Mouse (Mus musculus): ENCODE data around the gene Rnf145. TPM values are rescaled to one million over a fixed set of nuclear protein-coding genes. Genes with fewer than 3 reads are reported as not detected.
"Not testable (repeated sequence)": the region's sequence is repeated elsewhere in the genome, so short reads cannot be mapped to it uniquely, and the experiment has no call there.

The Rnf145 gene
- total RNA-seq, 2 experiments from 2014 or later, result 95.9 to 106 TPM

GRCm38 (mm10) chr11:44548816-44549215 lies 30.1 kb downstream of the Rnf145 start:
- DNase-seq (ENCODE audit: extremely low spot score in 1 of 2, low spot score in 2 of 2), result no peak
- intact Hi-C loops (cut with DNase I), result no loop called here

DNA sequence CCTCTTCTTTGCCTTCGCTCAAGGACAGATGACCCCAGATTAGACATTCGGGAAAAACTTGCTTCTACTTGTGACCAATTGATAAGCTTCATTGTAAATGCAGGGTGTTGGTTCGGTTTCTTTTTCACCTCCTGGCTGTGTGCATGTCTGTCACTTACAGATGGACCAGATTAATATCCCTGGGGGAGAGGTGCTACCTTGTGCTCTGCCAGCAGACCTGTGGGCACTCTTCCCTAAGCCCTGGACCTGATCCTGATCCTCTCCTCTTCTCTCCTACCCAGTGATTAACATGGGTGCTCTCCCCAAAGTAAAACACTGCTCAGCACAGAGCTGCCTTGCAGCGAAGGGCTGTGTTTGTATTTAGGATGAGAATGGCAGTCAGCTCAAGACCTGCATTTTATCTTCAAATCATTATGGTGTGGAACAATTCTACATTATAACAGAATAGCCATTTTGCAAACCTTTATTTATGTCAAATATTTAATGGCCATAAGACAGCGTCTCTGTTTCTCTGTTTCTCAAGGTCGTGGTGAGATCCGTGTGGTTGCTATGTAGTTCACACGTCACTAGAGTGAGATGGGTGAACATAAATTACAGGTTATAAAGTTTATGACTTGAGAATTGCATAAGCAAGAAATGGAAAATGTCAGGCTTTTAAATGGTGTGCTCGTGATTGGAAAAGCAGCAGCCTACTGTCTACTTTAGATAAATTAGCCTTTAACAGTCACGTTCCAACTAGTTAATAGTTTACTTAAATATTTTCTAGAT lies 30.9 kb downstream of the Rnf145 start:
- no peak for DNase-seq (ENCODE audit: extremely low spot score in 1 of 2, low spot score in 2 of 2)

DNA sequence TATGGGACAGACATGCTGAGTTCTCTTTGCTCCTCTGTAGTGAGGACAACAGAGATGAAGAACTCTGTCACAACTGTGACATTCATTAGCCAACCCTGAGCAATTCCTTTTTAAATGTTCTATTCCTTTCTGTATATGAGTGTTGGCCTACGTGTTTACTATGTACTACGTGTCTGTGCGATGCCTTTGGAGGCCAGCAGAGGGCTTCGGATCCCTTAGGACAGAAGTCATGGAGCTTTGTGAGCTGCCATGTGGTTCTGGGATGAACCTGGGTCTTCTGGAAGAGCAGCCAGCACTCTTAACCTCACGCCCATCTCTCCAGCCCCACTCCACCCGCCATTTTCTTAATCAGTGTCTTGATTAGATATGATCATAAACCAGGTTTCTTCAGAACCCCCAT lies 32.2 kb downstream of the Rnf145 start:
- intact Hi-C loops (cut with DNase I), result no loop called here
- DNase-seq (ENCODE audit: extremely low spot score in 1 of 2, low spot score in 2 of 2), result no peak

More for the DNA sequence above, 30.9 kb downstream of the Rnf145 start:
- intact Hi-C loops (cut with DNase I), result no loop called here

- intact Hi-C loops (cut with DNase I), result no loop called here
- no peak for DNase-seq (ENCODE audit: extremely low spot score in 1 of 2, low spot score in 2 of 2)
Observed at GRCm38 (mm10) chr11:44554339-44554738, 35.6 kb downstream of the Rnf145 start.

GRCm38 (mm10) chr11:44558521-44558920 lies 39.8 kb downstream of the Rnf145 start:
- intact Hi-C loops (cut with DNase I), result no loop called here
- DNase-seq (ENCODE audit: extremely low spot score in 1 of 2, low spot score in 2 of 2), result no peak

- intact Hi-C loops (cut with DNase I), result no loop called here
- DNase-seq (ENCODE audit: extremely low spot score in 1 of 2, low spot score in 2 of 2), result no peak
Observed at GRCm38 (mm10) chr11:44559466-44559865, 40.7 kb downstream of the Rnf145 start.

DNA sequence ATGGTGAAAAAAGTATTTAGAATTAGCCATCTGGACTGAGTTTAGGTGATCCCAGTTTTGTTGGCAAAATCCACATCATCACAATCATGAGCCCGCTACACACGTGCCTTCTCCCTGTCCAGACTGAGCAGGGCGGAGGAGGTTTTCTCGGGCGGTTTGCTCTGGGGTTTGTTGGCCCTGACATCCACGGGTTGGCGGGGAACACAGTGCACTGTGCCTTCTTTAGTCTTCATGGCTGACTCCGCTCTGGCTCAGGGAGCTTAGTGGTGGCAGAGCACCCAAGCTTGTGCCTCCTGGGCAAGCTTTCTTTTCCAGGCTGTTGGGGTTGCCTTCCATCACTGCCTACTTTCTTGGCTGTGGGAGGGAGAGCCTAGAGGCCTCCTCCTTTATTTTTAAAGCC lies 41.6 kb downstream of the Rnf145 start:
- DNase-seq (ENCODE audit: extremely low spot score in 1 of 2, low spot score in 2 of 2), result no peak
- intact Hi-C loops (cut with DNase I), result no loop called here

DNA sequence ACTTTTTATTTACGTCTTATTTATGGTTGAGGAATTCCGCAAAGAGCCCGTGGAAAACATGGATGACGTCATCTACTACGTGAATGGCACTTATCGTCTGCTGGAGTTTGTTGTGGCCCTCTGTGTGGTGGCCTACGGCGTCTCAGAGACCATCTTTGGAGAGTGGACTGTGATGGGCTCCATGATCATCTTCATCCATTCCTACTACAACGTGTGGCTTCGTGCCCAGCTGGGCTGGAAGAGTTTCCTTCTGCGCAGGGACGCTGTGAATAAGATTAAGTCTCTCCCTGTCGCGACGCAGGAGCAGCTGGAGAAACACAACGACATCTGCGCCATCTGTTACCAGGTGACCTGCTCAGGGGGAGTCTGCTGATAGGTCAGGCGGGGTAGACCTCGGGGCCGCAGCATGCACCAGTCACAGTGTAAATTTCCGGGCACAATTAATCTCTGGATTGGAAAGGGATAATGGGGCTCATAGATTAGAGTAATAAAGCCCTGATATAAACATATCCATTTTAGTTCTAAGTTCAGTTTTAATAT lies 42.8 kb downstream of the Rnf145 start:
- intact Hi-C loops (cut with DNase I), result no loop called here
- no peak for DNase-seq (ENCODE audit: extremely low spot score in 1 of 2, low spot score in 2 of 2)

- intact Hi-C loops (cut with DNase I), result no loop called here
- DNase-seq (ENCODE audit: extremely low spot score in 1 of 2, low spot score in 2 of 2), result no peak
Observed at GRCm38 (mm10) chr11:44562389-44563135, 43.8 kb downstream of the Rnf145 start.

DNA sequence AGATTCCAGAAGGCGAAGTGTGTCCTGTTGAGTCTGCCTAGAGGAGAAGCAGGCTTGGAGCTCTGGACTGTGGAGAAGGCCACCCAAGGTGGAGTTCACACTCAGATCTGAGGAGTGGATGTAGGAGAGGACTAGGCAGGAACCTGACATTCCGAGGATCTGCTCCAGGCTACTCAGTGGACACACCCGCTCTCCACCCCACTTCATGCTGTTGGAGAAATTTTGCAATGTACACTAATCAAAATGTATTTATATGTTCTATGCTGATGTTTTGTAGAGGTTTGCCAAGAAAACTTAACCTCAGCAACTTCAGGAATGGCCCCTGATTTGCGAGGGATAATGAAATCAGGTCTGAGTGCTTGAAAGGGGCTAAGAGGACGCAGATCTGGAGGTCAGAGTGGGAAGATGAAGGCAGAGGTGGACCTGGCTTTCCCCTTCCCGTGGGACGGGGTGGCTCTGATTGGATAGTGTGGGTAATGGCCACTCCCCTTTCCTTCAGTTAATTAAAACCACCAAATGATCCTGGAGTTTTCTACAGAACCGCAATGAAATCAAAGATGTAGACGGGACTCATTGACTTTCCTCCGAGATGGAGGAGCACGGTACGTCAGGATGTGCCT lies 45.6 kb downstream of the Rnf145 start:
- no peak for DNase-seq (ENCODE audit: extremely low spot score in 1 of 2, low spot score in 2 of 2)
- intact Hi-C loops (cut with DNase I), result no loop called here

DNA sequence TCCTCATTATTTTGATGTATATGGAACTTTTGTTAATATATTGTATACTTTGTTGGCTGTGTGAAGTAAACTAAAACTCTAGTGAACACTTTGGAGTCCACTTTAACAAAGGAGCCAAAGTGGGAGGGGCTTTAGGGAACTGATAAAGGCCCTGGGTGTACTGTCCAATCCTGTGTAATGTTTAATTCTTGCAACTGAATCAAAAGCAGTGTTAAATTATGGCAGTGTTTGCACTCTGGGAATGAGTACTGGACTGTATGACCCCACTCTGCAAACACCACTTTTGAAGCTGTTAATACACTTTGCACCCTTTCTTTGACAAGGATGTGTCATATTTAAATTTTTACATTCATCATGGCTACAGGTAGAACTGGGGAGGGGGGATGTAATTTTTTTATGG lies 46.2 kb downstream of the Rnf145 start:
- no peak for DNase-seq (ENCODE audit: extremely low spot score in 1 of 2, low spot score in 2 of 2)
- intact Hi-C loops (cut with DNase I), result no loop called here

GRCm38 (mm10) chr11:44570336-44570735 lies 51.6 kb downstream of the Rnf145 start:
- DNase-seq (ENCODE audit: extremely low spot score in 1 of 2, low spot score in 2 of 2); intact Hi-C loops (cut with DNase I): not testable (repeated sequence)

- no peak for DNase-seq (ENCODE audit: extremely low spot score in 1 of 2, low spot score in 2 of 2)
- intact Hi-C loops (cut with DNase I), result no loop called here
Observed at GRCm38 (mm10) chr11:44572781-44573180, 54.0 kb downstream of the Rnf145 start.

DNA sequence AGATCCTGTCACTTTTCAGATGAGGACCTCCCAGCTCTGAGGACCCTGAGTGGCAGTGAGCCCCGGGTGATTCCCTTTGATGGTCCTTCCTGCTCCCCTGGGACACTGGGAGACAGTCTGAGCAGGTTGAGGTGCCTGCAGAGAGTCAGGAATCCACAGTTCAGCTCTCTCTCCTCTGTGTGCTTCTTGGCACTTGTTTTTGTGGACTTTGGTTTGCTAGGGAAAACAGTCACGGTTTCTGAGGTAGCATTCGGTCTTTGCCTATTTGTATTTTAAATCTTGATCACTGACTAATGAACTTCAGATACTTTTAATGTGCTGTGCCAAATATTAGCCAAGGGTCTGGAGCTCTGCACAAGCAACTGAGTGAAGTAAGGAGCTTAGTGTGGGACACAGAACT lies 54.6 kb downstream of the Rnf145 start:
- intact Hi-C loops (cut with DNase I), result no loop called here
- DNase-seq (ENCODE audit: extremely low spot score in 1 of 2, low spot score in 2 of 2), result no peak

DNA sequence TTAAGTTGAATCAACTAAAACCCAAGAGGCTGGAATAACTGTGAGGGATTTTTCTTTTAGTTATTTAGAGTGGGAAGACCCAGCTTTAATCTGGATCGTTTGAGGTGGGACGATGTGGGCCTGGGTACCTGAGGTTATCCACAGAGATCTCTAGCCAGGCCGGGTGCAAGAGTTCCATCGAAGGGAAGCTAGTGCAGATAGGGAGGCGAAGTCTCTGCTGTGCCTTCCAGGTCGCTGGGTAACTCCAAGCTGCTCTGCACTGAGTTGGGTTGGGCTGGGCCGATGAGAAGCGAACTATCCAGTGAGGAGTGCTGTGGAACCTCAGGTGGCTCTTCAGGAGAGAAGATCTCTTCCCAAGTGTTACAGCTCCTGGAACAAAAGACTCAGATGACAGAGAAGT lies 55.6 kb downstream of the Rnf145 start:
- DNase-seq (ENCODE audit: extremely low spot score in 1 of 2, low spot score in 2 of 2), result no peak
- intact Hi-C loops (cut with DNase I), result no loop called here

DNA sequence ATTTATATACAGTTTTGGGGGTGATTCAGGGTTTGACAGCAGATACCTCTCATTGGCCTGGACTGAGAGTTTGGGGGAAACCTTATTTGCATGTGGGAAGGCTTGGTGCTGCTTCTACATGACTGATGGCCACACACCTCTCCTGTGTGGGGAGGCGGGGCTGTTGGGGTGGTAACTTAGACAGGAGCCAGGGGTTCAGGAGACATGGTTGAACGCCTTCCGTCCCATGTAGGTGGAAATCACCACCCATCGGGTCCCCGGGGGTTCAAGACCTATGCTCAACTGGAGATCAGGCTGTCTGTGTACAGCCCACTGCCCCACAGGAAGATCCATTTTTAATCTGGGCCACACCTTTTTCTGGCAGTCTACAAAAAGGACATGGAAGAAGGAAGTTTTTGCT lies 56.1 kb downstream of the Rnf145 start:
- no peak for DNase-seq (ENCODE audit: extremely low spot score in 1 of 2, low spot score in 2 of 2)
- intact Hi-C loops (cut with DNase I), result no loop called here

GRCm38 (mm10) chr11:44577911-44578310 lies 59.1 kb downstream of the Rnf145 start:
- intact Hi-C loops (cut with DNase I), result no loop called here

DNA sequence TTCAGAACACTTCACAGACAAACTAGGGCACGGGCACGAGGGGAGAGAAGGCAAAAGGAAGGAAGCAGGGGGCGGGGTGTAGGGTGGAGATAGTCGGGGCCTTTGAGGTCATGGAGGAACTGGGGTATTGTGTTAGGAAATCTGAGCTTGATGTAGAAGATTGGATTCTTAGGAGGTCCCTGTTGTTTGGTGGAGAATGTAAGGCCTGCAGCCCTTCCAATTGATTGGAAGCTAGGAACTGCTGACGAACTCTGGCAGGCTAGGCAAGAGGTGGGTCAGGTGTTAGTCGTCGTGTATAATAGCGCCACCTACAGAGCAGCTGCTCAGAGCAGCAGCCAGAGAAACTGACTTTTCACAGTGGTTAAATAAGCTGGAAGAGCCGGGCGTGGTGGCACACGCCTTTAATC lies 62.5 kb downstream of the Rnf145 start:
- intact Hi-C loops (cut with DNase I), result no loop called here
- DNase-seq (ENCODE audit: extremely low spot score in 1 of 2, low spot score in 2 of 2), result peak in 1 of 2 experiments; percentile 38

More at GRCm38 (mm10) chr11:44577911-44578310, 59.1 kb downstream of the Rnf145 start:
- no peak for DNase-seq (ENCODE audit: extremely low spot score in 1 of 2, low spot score in 2 of 2)

DNA sequence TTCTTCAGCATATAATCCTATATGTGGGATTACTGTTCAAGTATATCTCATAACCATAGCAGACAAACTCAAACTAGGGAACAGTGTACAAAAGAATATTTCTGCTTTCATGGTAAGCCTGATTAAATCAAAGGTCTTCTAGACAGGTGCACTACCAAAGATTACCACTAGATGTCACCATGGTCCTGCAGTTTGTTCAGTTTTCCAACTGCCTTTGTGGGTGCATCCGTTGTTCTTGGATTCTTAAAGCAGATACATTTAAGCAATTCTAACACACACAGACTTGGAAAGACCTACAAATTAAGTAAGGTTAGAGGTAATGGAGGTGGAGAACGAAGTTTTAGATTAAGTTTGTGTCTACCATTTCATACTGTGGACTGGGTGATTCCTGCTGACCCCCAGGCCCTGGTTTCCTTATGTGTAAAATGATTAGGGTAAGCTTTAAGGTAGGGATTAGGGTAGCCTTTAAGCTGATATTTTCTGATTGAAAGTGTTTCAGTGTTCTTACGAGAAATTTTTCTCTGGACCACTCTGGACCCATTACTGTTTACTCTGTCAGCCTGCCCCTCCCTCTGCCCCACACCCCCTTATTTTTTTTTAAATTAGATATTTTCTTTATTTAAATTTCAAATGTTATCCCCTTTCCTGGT lies 67.4 kb downstream of the Rnf145 start:
- peak; percentile 51 to 79 for DNase-seq (ENCODE audit: extremely low spot score in 1 of 2, low spot score in 2 of 2)
- intact Hi-C loops (cut with DNase I), result loop anchor here (5.0 kb wide), 1 partner anchor 1341 kb away; no protein-coding TSS in a partner anchor
